Mouse (Mus musculus) adrenal gland, adult 8-10 months (tissue): ENCODE measurements around the gene Tarm1. TPM values are rescaled to one million over a fixed set of nuclear protein-coding genes. Genes with fewer than 3 reads are reported as not detected.

Experiments
- DNase-seq: peaks from one replicate; pipeline ENCODE4 v3.0.0; 2022
- total RNA-seq, 4 experiments: library from RNA; stranded (reverse); gene quantifications; 2 replicates each; pipeline ENCODE4 v1.2.4; 2022

Gene Tarm1
- total RNA-seq, 4 experiments from 2014 or later: 0.24 to 0.90 (median 0.66) TPM; not detected in 1

DNA sequence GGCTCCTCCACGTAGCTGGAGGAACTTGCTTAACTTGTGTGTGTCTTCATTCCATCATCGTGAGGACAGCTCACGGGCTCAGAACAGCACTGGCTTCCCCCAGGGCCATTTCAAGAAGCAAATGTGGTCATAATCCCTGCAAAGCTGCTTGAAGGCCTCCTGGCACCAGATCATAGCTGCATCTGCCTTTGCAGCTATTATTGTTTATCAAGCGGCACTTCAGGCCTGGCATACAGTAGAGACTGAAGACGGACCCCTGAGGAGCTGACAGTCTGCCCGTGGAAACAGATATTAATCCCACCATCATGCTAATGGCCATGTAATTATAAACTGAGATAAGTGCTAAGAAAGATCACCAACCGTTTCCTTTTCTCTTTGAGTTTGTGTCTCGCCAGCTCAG is 61.9 kb downstream of the Tarm1 start:
- no peak for DNase-seq

DNA sequence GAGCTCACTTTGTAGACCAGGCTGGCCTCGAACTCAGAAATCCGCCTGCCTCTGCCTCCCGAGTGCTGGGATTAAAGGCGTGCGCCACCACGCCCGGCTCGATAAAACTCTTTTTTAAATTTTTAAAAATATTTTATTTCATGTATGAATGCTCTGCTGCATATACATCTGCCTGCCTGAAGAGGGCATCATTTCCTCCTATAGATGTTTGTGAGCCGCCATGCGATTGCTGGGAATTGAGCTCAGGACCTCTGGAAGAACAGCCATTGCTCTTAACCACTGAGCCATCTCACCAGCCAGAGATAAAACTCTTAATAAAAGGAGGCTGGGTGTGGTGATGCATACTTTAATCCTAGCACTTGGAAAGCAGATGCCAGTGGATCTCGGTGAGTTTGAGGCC is 62.4 kb downstream of the Tarm1 start:
- DNase-seq: no peak

DNA sequence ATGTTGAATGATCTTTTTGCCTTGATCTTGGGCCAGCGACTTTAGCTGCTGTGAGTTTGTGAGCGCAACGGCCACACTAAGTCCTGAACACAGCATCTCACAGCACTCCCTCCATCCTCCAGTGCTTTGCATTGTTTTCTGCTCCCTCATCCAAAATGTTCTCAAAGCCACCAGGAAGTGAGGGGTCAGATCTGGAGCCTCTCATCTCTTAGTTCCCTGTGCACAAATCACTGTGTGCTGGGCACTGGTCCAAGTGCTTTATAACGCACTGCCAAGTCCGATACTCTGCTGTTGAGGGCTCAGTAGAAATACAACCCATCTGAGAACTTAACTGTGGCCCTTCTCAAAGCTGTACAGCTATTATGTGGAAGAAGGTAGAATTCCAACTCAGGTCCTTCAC is 64.5 kb downstream of the Tarm1 start:
- DNase-seq: no peak

Other genes with a start within 250 kb of the Tarm1 start
- 10 to 100 TPM; 58.4 to 87.4 (median 71.8) TPM for gene Myadm, start 213.5 kb downstream of the Tarm1 start, total RNA-seq
- 1 to 10 TPM in 3 of 4 experiments, under 1 TPM in 1; 0.63 to 1.9 (median 1.6) TPM for gene Prkcg, start 213.4 kb downstream of the Tarm1 start, total RNA-seq
- 10 to 100 TPM in 2 of 4 experiments, 1 to 10 TPM in 2; 9.1 to 25.6 (median 14.2) TPM for gene Cacng7, start 169.7 kb downstream of the Tarm1 start, total RNA-seq
- gene Cacng8, start 111.9 kb downstream of the Tarm1 start, total RNA-seq: 10 to 100 TPM in 2 of 4 experiments, 1 to 10 TPM in 2; 4.4 to 12.2 (median 7.4) TPM
- under 1 TPM in 2 of 4 experiments, not detected in 2; 0.34 to 0.78 TPM for gene Cacng6, start 78.4 kb downstream of the Tarm1 start, total RNA-seq
- under 1 TPM in 2 of 4 experiments, not detected in 2; 0.17 to 0.21 TPM for gene Oscar, start 113.5 kb upstream of the Tarm1 start, total RNA-seq
- gene Ndufa3, start 114.7 kb upstream of the Tarm1 start, total RNA-seq: 100 to 1,000 TPM; 561 to 701 (median 624) TPM
- gene Tfpt, start 127.3 kb upstream of the Tarm1 start, total RNA-seq: 10 to 100 TPM; 23.1 to 31.3 (median 24.9) TPM
- gene Prpf31, start 127.4 kb upstream of the Tarm1 start, total RNA-seq: 10 to 100 TPM; 38.9 to 57.0 (median 49.1) TPM
- 10 to 100 TPM; 48.3 to 83.2 (median 60.9) TPM for gene Cnot3, start 142.6 kb upstream of the Tarm1 start, total RNA-seq
- gene Leng1, start 163.2 kb upstream of the Tarm1 start, total RNA-seq: 10 to 100 TPM in 3 of 4 experiments, 1 to 10 TPM in 1; 9.6 to 14.1 (median 11.2) TPM
- gene Tmc4, start 174.9 kb upstream of the Tarm1 start, total RNA-seq: 10 to 100 TPM in 3 of 4 experiments, 1 to 10 TPM in 1; 7.8 to 17.7 (median 15.2) TPM
- gene Tsen34, start 190.2 kb upstream of the Tarm1 start, total RNA-seq: 100 to 1,000 TPM; 114 to 130 (median 122) TPM
- 10 to 100 TPM; 64.4 to 81.8 (median 71.1) TPM for gene Mboat7, start 190.9 kb upstream of the Tarm1 start, total RNA-seq
- gene Rps9, start 201.4 kb upstream of the Tarm1 start, total RNA-seq: 100 to 1,000 TPM; 852 to 952 (median 882) TPM
- 1 to 10 TPM; 2.9 to 6.3 (median 5.0) TPM for gene Pirb, start 217.8 kb upstream of the Tarm1 start, total RNA-seq